8 mouse cellular contexts compared by ENCODE assay signal in genomic region chr5:90364526-90364925, GRCm38 (mm10). TPM values are rescaled to one million over a fixed set of nuclear protein-coding genes. Genes with fewer than 3 reads are reported as not detected.
DNase-seq lines count a peak whose midpoint lies in the region; ATAC-seq and TF ChIP-seq lines count a peak whose summit lies in the region.

No protein-coding gene starts in this region.

- 2% methylated on average over 6 of the region's 6 CpGs for WGBS in heart, embryonic 13.5 days
- WGBS in kidney, postnatal 0 days = 1% methylated on average over 6 of the region's 6 CpGs
- WGBS in stomach, embryonic 16.5 days = 2% methylated on average over 6 of the region's 6 CpGs

- peak overlapping the region; percentile 98 for H3ac ChIP-seq in myocyte (ENCODE audit: control insufficient read depth, insufficient read length)

- H3K27me3 ChIP-seq in erythroblast, embryonic 14.5 days (ENCODE audit: control insufficient read depth) = no peaks in the 10 kb centered on the region
- H3K27me3 ChIP-seq in heart, embryonic 13.5 days (replicated peaks) = no peaks in the 10 kb centered on the region
- no peaks in the 10 kb centered on the region for H3K27me3 ChIP-seq in kidney, postnatal 0 days (ENCODE audit: insufficient read depth, low read length)
- H3K27me3 ChIP-seq in myocyte (ENCODE audit: control insufficient read depth, insufficient read depth, insufficient read length) = no peaks in the 10 kb centered on the region
- no peaks in the 10 kb centered on the region for H3K27me3 ChIP-seq in stomach, embryonic 16.5 days (ENCODE audit: control insufficient read depth, insufficient read depth, low read length)

- peak overlapping the region; percentile 82 for H3K4me2 ChIP-seq in heart, embryonic 13.5 days
- H3K4me2 ChIP-seq in kidney, postnatal 0 days (ENCODE audit: low read length) = peak overlapping the region; percentile 77
- peak overlapping the region; percentile 92 for H3K4me2 ChIP-seq in myocyte (ENCODE audit: low read depth)
- H3K4me2 ChIP-seq in stomach, embryonic 16.5 days (ENCODE audit: low read depth, low read length) = peak overlapping the region; percentile 64

- TF ChIP-seq CTCF in kidney, postnatal 0 days (IDR thresholded peaks at IDR 0.05; ENCODE audit: low read depth) = peak; percentile 79

- H3K9ac ChIP-seq in heart, embryonic 13.5 days = peak overlapping the region; percentile 99
- peak overlapping the region; percentile 99 for H3K9ac ChIP-seq in kidney, postnatal 0 days (ENCODE audit: low read depth, low read length)
- H3K9ac ChIP-seq in stomach, embryonic 16.5 days (ENCODE audit: low read length) = peak overlapping the region; percentile 99

- no peaks in the 10 kb centered on the region for H3K9me3 ChIP-seq in erythroblast, embryonic 14.5 days (ENCODE audit: control insufficient read depth, low read length)
- no peaks in the 10 kb centered on the region for H3K9me3 ChIP-seq in heart, embryonic 13.5 days
- no peaks in the 10 kb centered on the region for H3K9me3 ChIP-seq in kidney, postnatal 0 days (replicated peaks; ENCODE audit: low read length)
- no peaks in the 10 kb centered on the region for H3K9me3 ChIP-seq in stomach, embryonic 16.5 days (replicated peaks; ENCODE audit: control insufficient read depth, low read length)

- ATAC-seq in heart, embryonic 13.5 days (ENCODE audit: extremely low read depth, insufficient number of reproducible peaks, low FRiP score, low TSS enrichment) = no peak
- ATAC-seq in kidney, postnatal 0 days (replicated peaks; ENCODE audit: low FRiP score, low read depth) = no peak
- no peak for ATAC-seq in stomach, embryonic 16.5 days (ENCODE audit: insufficient read depth, low FRiP score)

- H3K27ac ChIP-seq in heart, embryonic 13.5 days (replicated peaks) = peak overlapping the region; percentile 100
- 0 out of 2 replicates have a peak overlapping the region, but pooled peaks have one; percentile 99 for H3K27ac ChIP-seq in kidney, postnatal 0 days
- no peak overlapping the region for H3K27ac ChIP-seq in stomach, embryonic 16.5 days (ENCODE audit: low read length)

- TF ChIP-seq POLR2A in myocyte (IDR thresholded peaks at IDR 0.05; ENCODE audit: insufficient read length, low read depth) = no peak

- peak; percentile 83 for DNase-seq in CD4-positive, CD25-positive, alpha-beta regulatory T cell, adult 2 months (ENCODE audit: low read depth, low spot score)
- DNase-seq in adrenal gland, postnatal 36 days = peak; percentile 68 to 80
- peak; percentile 87 for DNase-seq in kidney, postnatal 0 days (ENCODE audit: low spot score)
- DNase-seq in liver = peak; percentile 81

- peaks cover 73% of the 10 kb centered on the region for H3K79me2 ChIP-seq in myocyte (ENCODE audit: control insufficient read depth, insufficient read depth)

- H3K36me3 ChIP-seq in erythroblast, embryonic 14.5 days (ENCODE audit: control insufficient read depth) = peaks cover 35% of the 10 kb centered on the region
- H3K36me3 ChIP-seq in heart, embryonic 13.5 days = peaks cover 10% of the 10 kb centered on the region
- 0 out of 2 replicates have a peak, but pooled peaks cover 2% of the 10 kb centered on the region for H3K36me3 ChIP-seq in kidney, postnatal 0 days (ENCODE audit: insufficient read depth, low read length)
- peaks cover 6% of the 10 kb centered on the region for H3K36me3 ChIP-seq in myocyte (ENCODE audit: control insufficient read depth, insufficient read depth)
- H3K36me3 ChIP-seq in stomach, embryonic 16.5 days (ENCODE audit: control insufficient read depth, insufficient read depth, low read length) = no peaks in the 10 kb centered on the region

- peaks cover 24% of the 10 kb centered on the region for H3K4me1 ChIP-seq in erythroblast, embryonic 14.5 days (ENCODE audit: control insufficient read depth)
- peaks cover 40% of the 10 kb centered on the region for H3K4me1 ChIP-seq in heart, embryonic 13.5 days
- H3K4me1 ChIP-seq in kidney, postnatal 0 days (replicated peaks; ENCODE audit: insufficient read depth, low read length) = peaks cover 8% of the 10 kb centered on the region; the same call in 1 of the 2 replicates
- H3K4me1 ChIP-seq in stomach, embryonic 16.5 days (ENCODE audit: control insufficient read depth, insufficient read depth, low read length) = peaks cover 4% of the 10 kb centered on the region; the same call in 1 of the 2 replicates

- H3K4me3 ChIP-seq in erythroblast, embryonic 14.5 days (replicated peaks) = peak overlapping the region; percentile 100
- H3K4me3 ChIP-seq in heart, embryonic 13.5 days = peak overlapping the region; percentile 83
- H3K4me3 ChIP-seq in kidney, postnatal 0 days (replicated peaks; ENCODE audit: low read depth, low read length) = peak overlapping the region; percentile 97
- peak overlapping the region; percentile 99 for H3K4me3 ChIP-seq in myocyte
- H3K4me3 ChIP-seq in stomach, embryonic 16.5 days (replicated peaks; ENCODE audit: low read length) = peak overlapping the region; percentile 97

TF ChIP-seq in myocyte, 11 proteins besides CTCF, POLR2A, EP300 and RAD21:
- no peak for TF ChIP-seq MYOG (IDR thresholded peaks at IDR 0.05; ENCODE audit: control insufficient read depth in 1 of 3, insufficient read depth in 1 of 3, insufficient read length in 2 of 3, low read depth in 2 of 3)
- TF ChIP-seq MAX (IDR thresholded peaks at IDR 0.05; ENCODE audit: low read depth) = no peak
- no peak for TF ChIP-seq TCF12 (IDR thresholded peaks at IDR 0.05; ENCODE audit: insufficient read depth, poor library complexity, severe bottlenecking)
- no peak for TF ChIP-seq USF1 (IDR thresholded peaks at IDR 0.05; ENCODE audit: low read depth)
- TF ChIP-seq SRF (IDR thresholded peaks at IDR 0.05; ENCODE audit: control insufficient read depth, insufficient read length, low read depth) = no peak

RNA-seq across cellular contexts. Expression of gene Ankrd17, which starts 1.9 kb away (rescaled TPM):
- 10 to 100 TPM; 88.8 to 91.5 TPM for total RNA-seq in adrenal gland, postnatal 36 days (2021)
- polyA plus RNA-seq in erythroblast, embryonic 14.5 days (2012) = 0.48 and 0.51 TPM in 2 replicates
- polyA plus RNA-seq in heart, embryonic 13.5 days (2015; fragmentation: Nextera tagmentation; extraction: Ambion mirVana) = 16.2 and 16.3 TPM in 2 replicates
- polyA plus RNA-seq in kidney, postnatal 0 days (2015; fragmentation: Nextera tagmentation; extraction: Ambion mirVana) = 23.2 and 23.6 TPM in 2 replicates
- polyA plus RNA-seq in myocyte (2012; fragmentation: generic; extraction: Trizol) = 14.7 TPM
- 18.2 and 22.8 TPM in 2 replicates for polyA plus RNA-seq in stomach, embryonic 16.5 days (2015; fragmentation: Nextera tagmentation; extraction: Ambion mirVana)

RNA-seq across cellular contexts. Expression of gene Gm9958, which starts 2.5 kb away (rescaled TPM):
- total RNA-seq in adrenal gland, postnatal 36 days (2021) = 1 to 10 TPM; 2.2 to 3.4 TPM
- 0.06 TPM in 1 of 2 replicates, not detected in the other for polyA plus RNA-seq in erythroblast, embryonic 14.5 days (2012)
- 3.4 and 3.6 TPM in 2 replicates for polyA plus RNA-seq in heart, embryonic 13.5 days (2015; fragmentation: Nextera tagmentation; extraction: Ambion mirVana)
- polyA plus RNA-seq in kidney, postnatal 0 days (2015; fragmentation: Nextera tagmentation; extraction: Ambion mirVana) = 7.0 and 7.8 TPM in 2 replicates
- 0.64 TPM for polyA plus RNA-seq in myocyte (2012; fragmentation: generic; extraction: Trizol)
- 5.3 and 6.3 TPM in 2 replicates for polyA plus RNA-seq in stomach, embryonic 16.5 days (2015; fragmentation: Nextera tagmentation; extraction: Ambion mirVana)

Comparison
In these comparisons a context has a peak if more than half of its experiments do, and no peak if none do; other contexts are left out.
1. RNA of gene Ankrd17, which starts 1.9 kb away (polyA plus RNA-seq): 23.2 to 23.6 TPM in kidney, postnatal 0 days, 18.2 to 22.8 TPM in stomach, embryonic 16.5 days, 16.2 to 16.3 TPM in heart, embryonic 13.5 days and 14.7 TPM in myocyte (single experiment); 0.48 to 0.51 TPM in erythroblast, embryonic 14.5 days; every median in the first group is over 10 times any median in the second.
2. Peak in every context shown above with its lines, with median percentiles within 50 percentile points of each other: DNase-seq, H3K4me3 ChIP-seq, H3K4me2 ChIP-seq and H3K9ac ChIP-seq.